Mouse (Mus musculus) liver, embryonic 18 days (tissue): Measurements from ENCODE around the gene Coro6. TPM values are rescaled to one million over a fixed set of nuclear protein-coding genes. Genes with fewer than 3 reads are reported as not detected.

Experiments used
- polyA plus RNA-seq: library from polyadenylated mRNA; depleted of rRNA; stranded (reverse); fragments of >200 nt; gene quantifications from 2 replicates; pipeline ENCODE4 v1.2.3, GENCODE M21; 2012; rRNA removed

Gene Coro6
- 0.10 and 0.23 TPM in 2 replicates for polyA plus RNA-seq

GRCm38 (mm10) chr11:77462283-77463100, at the start of gene Coro6:
TSS of gene Coro6 (plus strand) at chr11:77462411.

DNA sequence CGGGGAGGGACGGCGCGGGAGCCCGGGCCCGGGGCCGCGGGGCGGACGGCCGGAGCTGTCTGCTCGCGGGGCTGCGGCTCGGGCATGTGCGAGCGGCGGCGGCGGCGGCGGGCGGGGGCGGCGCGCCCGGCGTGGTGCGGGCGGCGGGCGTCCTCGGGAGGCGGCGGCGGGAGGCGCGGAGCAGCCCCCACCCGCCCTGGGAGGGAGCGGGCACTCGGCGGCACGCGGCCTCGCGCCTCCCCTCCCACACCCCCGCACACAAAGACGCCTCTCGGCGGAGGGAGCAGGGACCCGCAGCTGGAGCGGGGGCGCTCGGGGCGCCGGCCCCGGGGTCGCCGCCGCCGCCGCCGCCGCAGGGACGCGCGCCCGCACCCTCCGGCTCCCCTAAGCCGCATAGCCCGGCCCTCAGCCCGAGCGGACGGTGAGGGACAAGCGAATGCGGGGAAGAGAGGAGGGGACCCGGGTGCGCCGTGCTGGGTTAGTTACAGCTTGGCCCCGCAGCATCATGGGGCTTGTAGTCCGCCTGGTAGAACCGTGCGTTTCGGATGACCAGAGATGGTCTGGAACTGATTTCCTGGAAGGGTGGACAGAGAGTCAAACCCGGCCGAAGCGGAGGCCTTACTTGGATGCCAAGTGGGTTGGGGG, 27.5 kb downstream of the Coro6 start, which contains the start of gene Ankrd13b:
Ankrd13b (minus strand) TSS at position 88 of the 645 bp plus-strand sequence.

GRCm38 (mm10) chr11:77493512-77494343, 31.5 kb downstream of the Coro6 start, which contains the start of gene Git1:
TSS of gene Git1 (plus strand) at chr11:77493562.

DNA sequence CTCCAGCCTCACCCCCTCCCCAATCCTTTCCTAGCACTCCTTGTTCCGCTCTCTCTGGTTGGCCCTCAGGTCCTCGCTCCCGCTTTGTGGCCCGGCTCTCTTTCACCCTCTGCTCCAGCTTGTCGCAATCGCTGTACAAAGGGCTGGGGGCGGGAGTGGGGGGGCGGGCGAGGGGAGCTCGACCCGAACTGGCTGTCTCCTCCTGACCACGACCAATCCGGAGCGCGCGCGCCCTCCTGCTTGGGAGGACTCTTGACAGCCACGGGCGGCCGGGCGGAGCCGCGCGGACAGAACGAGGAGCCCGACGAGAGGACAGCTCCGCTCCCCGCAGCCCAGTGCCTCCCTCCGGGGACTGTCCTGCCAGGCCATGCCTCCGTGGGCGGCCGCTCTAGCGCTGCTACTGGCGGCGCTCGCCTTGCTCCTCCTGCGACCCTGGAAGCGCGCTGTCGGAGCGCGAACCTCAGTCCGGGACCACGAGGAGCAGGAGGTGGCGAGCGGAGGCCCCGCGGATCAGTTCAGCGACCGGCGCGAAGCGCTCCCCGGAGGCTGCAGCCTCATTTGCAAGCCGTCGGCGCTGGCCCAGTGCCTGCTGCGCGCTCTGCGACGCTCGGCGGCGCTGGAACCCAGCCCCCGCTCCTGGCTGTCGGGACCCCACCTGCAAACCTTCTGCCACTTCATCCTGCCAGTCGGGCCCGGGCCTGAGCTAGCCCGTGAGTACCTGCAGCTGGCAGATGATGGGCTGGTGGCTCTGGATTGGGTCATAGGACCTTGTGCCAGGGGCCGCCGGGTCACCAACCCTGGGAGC, 52.8 kb downstream of the Coro6 start, which contains the start of gene Abhd15:
Abhd15 (plus strand) TSS at position 290 of the 805 bp plus-strand sequence.

DNA sequence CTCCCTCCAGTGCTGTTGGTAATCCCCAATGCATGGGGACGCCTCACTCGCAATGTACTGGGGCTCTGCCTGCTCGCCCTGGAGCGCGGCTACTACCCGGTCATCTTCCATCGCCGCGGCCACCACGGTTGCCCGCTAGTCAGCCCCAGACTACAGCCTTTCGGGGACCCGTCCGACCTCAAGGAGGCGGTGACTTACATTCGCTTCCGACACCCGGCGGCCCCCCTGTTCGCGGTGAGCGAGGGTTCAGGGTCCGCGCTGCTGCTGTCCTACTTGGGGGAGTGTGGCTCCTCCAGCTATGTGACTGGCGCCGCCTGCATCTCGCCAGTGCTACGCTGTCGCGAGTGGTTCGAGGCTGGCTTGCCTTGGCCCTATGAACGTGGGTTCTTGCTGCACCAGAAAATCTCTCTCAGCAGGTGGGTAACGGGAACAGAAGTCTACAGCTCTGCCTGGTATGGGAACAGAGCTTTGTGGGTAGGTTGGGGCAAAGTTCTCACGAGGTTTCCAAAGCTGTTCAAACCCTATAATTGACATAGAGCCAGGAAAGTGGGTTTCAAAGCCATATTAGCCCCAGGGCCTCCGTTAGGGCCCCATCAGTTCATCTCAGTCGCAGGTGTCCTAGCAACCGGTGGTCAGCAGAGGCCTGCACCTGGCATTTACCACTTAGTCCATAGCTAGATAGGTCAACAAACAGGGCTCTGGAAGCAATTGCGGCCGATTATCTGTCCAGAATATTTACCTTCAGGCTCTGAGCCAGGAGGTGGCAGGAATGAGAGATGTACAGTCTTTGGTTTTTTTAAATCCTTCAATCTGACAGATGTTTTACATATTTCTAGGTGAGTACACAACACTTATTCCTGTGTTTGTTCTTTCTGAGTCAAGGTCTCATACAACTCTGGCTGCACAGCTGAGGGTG, 53.7 kb downstream of the Coro6 start, which contains the start of gene Trp53i13:
Trp53i13 (minus strand) TSS at position 344 of the 916 bp plus-strand sequence.

DNA sequence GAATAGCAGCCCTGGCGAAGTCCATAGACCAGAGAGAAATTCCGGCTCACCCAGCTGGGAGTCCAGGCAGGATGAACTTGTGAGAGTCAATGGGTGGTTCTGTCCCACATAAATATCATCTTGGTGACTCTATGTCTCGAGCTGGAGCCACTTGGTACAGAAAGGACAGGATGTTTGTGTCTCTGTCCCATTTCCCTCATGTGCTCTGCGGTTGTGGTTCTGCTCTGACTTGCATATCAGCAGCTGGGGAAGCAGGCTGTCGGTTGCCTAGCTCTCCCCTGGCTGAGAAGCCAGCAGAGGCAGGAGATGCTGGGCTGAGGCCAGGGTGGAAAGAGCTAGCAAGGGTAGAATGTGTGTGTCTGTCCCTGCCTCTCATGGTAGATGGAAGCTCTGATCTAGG, 56.8 kb downstream of the Coro6 start, which contains the start of gene Gm10392:
Gm10392 (minus strand) TSS at position 156 of the 400 bp plus-strand sequence.

Other genes starting within 250 kb of the Coro6 start
- 3.2 and 3.7 TPM in 2 replicates for gene Ssh2, start 246.1 kb upstream of the Coro6 start, polyA plus RNA-seq
- 2.6 and 3.2 TPM in 2 replicates for gene Ankrd13b, start 27.3 kb downstream of the Coro6 start, polyA plus RNA-seq
- gene Git1, start 31.2 kb downstream of the Coro6 start, polyA plus RNA-seq = 5.7 and 7.5 TPM in 2 replicates
- gene Abhd15, start 52.7 kb downstream of the Coro6 start, polyA plus RNA-seq = 1.6 TPM in 2 replicates
- 3.1 and 3.6 TPM in 2 replicates for gene Trp53i13, start 53.6 kb downstream of the Coro6 start, polyA plus RNA-seq
- 0.01 and 0.02 TPM in 2 replicates for gene Gm10392, start 56.8 kb downstream of the Coro6 start, polyA plus RNA-seq
- gene Taok1, start 145.4 kb downstream of the Coro6 start, polyA plus RNA-seq = 3.5 and 4.0 TPM in 2 replicates
- gene Nufip2, start 223.7 kb downstream of the Coro6 start, polyA plus RNA-seq = 7.7 and 7.9 TPM in 2 replicates